Mouse (Mus musculus) C2C12 (cell line): Measurements from ENCODE around the gene Daam1.

Experiments
- CEBPB ChIP-seq: IDR thresholded peaks from one replicate; pipeline ENCODE4 v1.6.1; 2011; ENCODE audit warnings: low read depth, mild to moderate bottlenecking, control low read depth, moderate library complexity
- CTCF ChIP-seq: IDR thresholded peaks from one replicate; pipeline ENCODE4 v1.5.1; 2011; ENCODE audit not compliant: control insufficient read depth, insufficient read depth, insufficient read length
- MAX ChIP-seq: IDR thresholded peaks from one replicate; pipeline ENCODE4 v1.6.1; 2011; ENCODE audit warnings: mild to moderate bottlenecking, control low read depth
- MYOD1 ChIP-seq: IDR thresholded peaks from one replicate; pipeline ENCODE4 v1.6.1; 2011; ENCODE audit warnings: low read depth; ENCODE audit not compliant: control insufficient read depth, insufficient read length
- MYOG ChIP-seq: IDR thresholded peaks from one replicate; pipeline ENCODE4 v1.6.1; 2011; ENCODE audit not compliant: control insufficient read depth, insufficient read length; ENCODE audit errors: extremely low read depth
- USF1 ChIP-seq: IDR thresholded peaks from one replicate; pipeline ENCODE4 v1.6.1; 2011; ENCODE audit warnings: low read depth, mild to moderate bottlenecking, control low read depth, moderate library complexity

- TF ChIP-seq CTCF = no peak
- TF ChIP-seq USF1 = no peak
- no peak for TF ChIP-seq MYOG
- TF ChIP-seq CEBPB = no peak
- TF ChIP-seq MYOD1 = no peak
- TF ChIP-seq MAX = no peak
Observed at GRCm38 (mm10) chr12:71875761-71876489, 45.0 kb downstream of the Daam1 start.
